Mouse (Mus musculus): ENCODE measurements around the gene Gdpd1. TPM values are rescaled to one million over a fixed set of nuclear protein-coding genes. Genes with fewer than 3 reads are reported as not detected.
A peak's percentile ranks its signal among the peaks of the same experiment; 100 is the strongest.

The Gdpd1 gene
- polyA plus RNA-seq, 1 experiment from 2014 or later = 157 TPM

DNA sequence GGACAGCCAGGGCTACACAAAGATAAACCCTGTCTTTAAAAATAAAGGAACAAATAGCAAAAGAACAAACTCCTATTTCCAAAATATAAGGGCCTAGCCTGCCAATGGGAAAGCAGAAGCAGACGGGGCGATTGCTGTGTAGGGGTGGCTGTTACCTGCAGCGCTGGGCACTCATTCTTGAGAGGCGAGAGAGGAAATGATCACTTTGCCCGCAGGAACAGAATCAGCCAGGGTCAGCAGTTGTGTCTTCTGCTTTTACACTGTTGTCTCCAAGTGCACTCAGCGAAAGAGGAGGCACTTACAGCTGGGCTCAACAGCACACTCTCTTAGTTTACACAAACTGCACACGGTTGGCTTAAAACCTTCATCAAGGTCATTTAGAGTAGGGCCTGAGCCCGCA is 54.4 kb downstream of the Gdpd1 start:
- no peak overlapping the region for H3K4me3 ChIP-seq (replicated peaks; ENCODE audit: low read length)
- no peak overlapping the region for H3K27ac ChIP-seq
- H3K4me1 ChIP-seq (replicated peaks; ENCODE audit: control insufficient read depth, insufficient read depth, low read length) = no peaks in the 10 kb centered on the region
- no peaks in the 10 kb centered on the region for H3K9me3 ChIP-seq (ENCODE audit: control insufficient read depth, low read length)
- H3K36me3 ChIP-seq (replicated peaks; ENCODE audit: control insufficient read depth, insufficient read depth) = no peaks in the 10 kb centered on the region
- H3K27me3 ChIP-seq (ENCODE audit: control insufficient read depth, insufficient read depth, low read length) = no peaks in the 10 kb centered on the region
- H3K4me2 ChIP-seq (replicated peaks) = no peak overlapping the region
- DNase-seq (ENCODE audit: low spot score) = no peak
- WGBS = 83% methylated on average over 8 of the region's 8 CpGs
- no peak for ATAC-seq (ENCODE audit: low FRiP score)
- H3K9ac ChIP-seq = no peak overlapping the region

DNA sequence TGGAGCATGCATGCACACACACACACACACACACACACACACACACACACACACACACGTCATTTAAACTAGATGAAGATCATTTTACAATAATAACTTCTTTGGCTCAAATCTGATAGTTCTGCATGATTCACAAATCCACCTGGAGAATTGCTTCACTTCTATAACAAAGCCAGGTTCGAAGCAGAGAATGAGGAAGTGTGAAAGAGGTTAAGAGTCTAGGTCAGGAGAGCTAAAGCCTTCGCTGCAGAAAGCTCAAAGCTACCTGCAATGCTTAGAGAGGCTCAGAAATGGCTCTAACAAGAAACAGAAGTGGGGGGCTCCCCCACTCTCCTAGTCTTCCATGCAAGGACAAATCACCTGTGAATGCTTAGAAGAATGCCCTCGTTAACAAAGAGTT is 55.8 kb downstream of the Gdpd1 start:
- 83% methylated on average over 4 of the region's 4 CpGs for WGBS
- DNase-seq (ENCODE audit: low spot score) (no peak), ATAC-seq (ENCODE audit: low FRiP score) (no peak)
- no peaks in the 10 kb centered on the region for H3K27me3 ChIP-seq (ENCODE audit: control insufficient read depth, insufficient read depth, low read length)
- H3K4me3 ChIP-seq (replicated peaks; ENCODE audit: low read length) = no peak overlapping the region
- no peak overlapping the region for H3K27ac ChIP-seq
- H3K9ac ChIP-seq = no peak overlapping the region
- no peak overlapping the region for H3K4me2 ChIP-seq (replicated peaks)
- H3K9me3 ChIP-seq (ENCODE audit: control insufficient read depth, low read length) = no peaks in the 10 kb centered on the region
- H3K4me1 ChIP-seq (replicated peaks; ENCODE audit: control insufficient read depth, insufficient read depth, low read length) = no peaks in the 10 kb centered on the region
- H3K36me3 ChIP-seq (replicated peaks; ENCODE audit: control insufficient read depth, insufficient read depth) = no peaks in the 10 kb centered on the region

GRCm38 (mm10) chr11:87015691-87016090 is 58.2 kb downstream of the Gdpd1 start:
- no peaks in the 10 kb centered on the region for H3K9me3 ChIP-seq (ENCODE audit: control insufficient read depth, low read length)
- DNase-seq (ENCODE audit: low spot score) (no peak), ATAC-seq (ENCODE audit: low FRiP score) (no peak)
- H3K27ac ChIP-seq = no peak overlapping the region
- 78% methylated on average over 3 of the region's 3 CpGs for WGBS
- no peaks in the 10 kb centered on the region for H3K4me1 ChIP-seq (replicated peaks; ENCODE audit: control insufficient read depth, insufficient read depth, low read length)
- no peaks in the 10 kb centered on the region for H3K36me3 ChIP-seq (replicated peaks; ENCODE audit: control insufficient read depth, insufficient read depth)
- H3K9ac ChIP-seq = no peak overlapping the region
- H3K27me3 ChIP-seq (ENCODE audit: control insufficient read depth, insufficient read depth, low read length) = no peaks in the 10 kb centered on the region
- no peak overlapping the region for H3K4me3 ChIP-seq (replicated peaks; ENCODE audit: low read length)
- no peak overlapping the region for H3K4me2 ChIP-seq (replicated peaks)

DNA sequence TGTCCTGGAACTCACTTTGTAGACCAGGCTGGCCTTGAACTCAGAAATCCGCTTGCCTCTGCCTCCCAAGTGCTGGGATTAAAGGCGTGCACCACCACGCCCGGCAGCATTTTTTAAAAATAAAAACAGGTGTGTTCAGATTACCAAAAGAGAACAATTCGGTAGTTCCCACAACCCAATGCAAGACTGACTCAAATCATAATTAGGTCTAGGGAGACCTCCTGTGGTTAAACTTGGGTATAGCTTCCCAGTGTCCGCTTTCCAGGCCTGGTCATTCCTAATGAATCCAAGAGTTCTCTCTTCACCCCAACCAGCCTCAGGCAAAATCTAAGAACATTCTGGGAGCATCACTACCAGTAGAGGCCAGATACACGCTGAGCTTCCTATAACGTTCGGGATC is 63.4 kb downstream of the Gdpd1 start:
- DNase-seq (ENCODE audit: low spot score) (peak; percentile 88), ATAC-seq (ENCODE audit: low FRiP score) (no peak)
- H3K27ac ChIP-seq = no peak overlapping the region
- no peak overlapping the region for H3K9ac ChIP-seq
- no peak overlapping the region for H3K4me2 ChIP-seq (replicated peaks)
- 0 out of 2 replicates have a peak, but pooled peaks cover 3% of the 10 kb centered on the region for H3K4me1 ChIP-seq (replicated peaks; ENCODE audit: control insufficient read depth, insufficient read depth, low read length)
- no peaks in the 10 kb centered on the region for H3K36me3 ChIP-seq (replicated peaks; ENCODE audit: control insufficient read depth, insufficient read depth)
- no peak overlapping the region for H3K4me3 ChIP-seq (replicated peaks; ENCODE audit: low read length)
- H3K27me3 ChIP-seq (ENCODE audit: control insufficient read depth, insufficient read depth, low read length) = no peaks in the 10 kb centered on the region
- no peaks in the 10 kb centered on the region for H3K9me3 ChIP-seq (ENCODE audit: control insufficient read depth, low read length)
- 29% methylated on average over 9 of the region's 9 CpGs for WGBS

DNA sequence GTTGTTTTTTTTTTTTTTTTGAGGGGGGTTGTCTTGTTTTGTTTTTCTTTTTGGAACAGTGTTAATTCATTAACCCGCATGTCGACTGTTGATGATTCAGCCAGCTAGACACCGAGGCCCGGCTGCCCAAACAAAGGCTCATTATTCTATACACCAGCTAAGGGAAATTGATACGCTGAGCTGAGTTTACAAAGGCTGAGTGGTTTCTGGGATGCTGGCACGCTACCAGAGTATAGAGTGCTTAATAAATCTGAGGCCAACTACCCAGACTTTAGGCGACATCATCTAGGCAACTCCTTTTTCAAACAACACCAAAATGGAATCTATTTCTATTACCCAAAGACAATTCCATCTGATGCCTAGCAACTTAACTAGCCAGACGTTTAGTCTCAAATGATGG is 66.5 kb downstream of the Gdpd1 start:
- no peak overlapping the region for H3K9ac ChIP-seq
- peak overlapping the region; percentile 3 for H3K27ac ChIP-seq
- H3K4me2 ChIP-seq (replicated peaks) = no peak overlapping the region
- 0 out of 2 replicates have a peak, but pooled peaks cover 3% of the 10 kb centered on the region for H3K4me1 ChIP-seq (replicated peaks; ENCODE audit: control insufficient read depth, insufficient read depth, low read length)
- peak; percentile 57 for DNase-seq (ENCODE audit: low spot score)
- no peak for ATAC-seq (ENCODE audit: low FRiP score)
- H3K36me3 ChIP-seq (replicated peaks; ENCODE audit: control insufficient read depth, insufficient read depth) = no peaks in the 10 kb centered on the region
- 11% methylated on average over 8 of the region's 8 CpGs for WGBS
- H3K4me3 ChIP-seq (replicated peaks; ENCODE audit: low read length) = no peak overlapping the region
- no peaks in the 10 kb centered on the region for H3K9me3 ChIP-seq (ENCODE audit: control insufficient read depth, low read length)
- H3K27me3 ChIP-seq (ENCODE audit: control insufficient read depth, insufficient read depth, low read length) = no peaks in the 10 kb centered on the region

- H3K4me2 ChIP-seq (replicated peaks) = no peak overlapping the region
- no peak overlapping the region for H3K4me3 ChIP-seq (replicated peaks; ENCODE audit: low read length)
- H3K4me1 ChIP-seq (replicated peaks; ENCODE audit: control insufficient read depth, insufficient read depth, low read length) = 0 out of 2 replicates have a peak, but pooled peaks cover 3% of the 10 kb centered on the region
- DNase-seq (ENCODE audit: low spot score) (no peak), ATAC-seq (ENCODE audit: low FRiP score) (no peak)
- no peaks in the 10 kb centered on the region for H3K27me3 ChIP-seq (ENCODE audit: control insufficient read depth, insufficient read depth, low read length)
- no peak overlapping the region for H3K9ac ChIP-seq
- 65% methylated on average over 12 of the region's 12 CpGs for WGBS
- no peak overlapping the region for H3K27ac ChIP-seq
- no peaks in the 10 kb centered on the region for H3K36me3 ChIP-seq (replicated peaks; ENCODE audit: control insufficient read depth, insufficient read depth)
- H3K9me3 ChIP-seq (ENCODE audit: control insufficient read depth, low read length) = no peaks in the 10 kb centered on the region
These were observed 68.7 kb downstream of the Gdpd1 start for GRCm38 (mm10) chr11:87004960-87005755.

DNA sequence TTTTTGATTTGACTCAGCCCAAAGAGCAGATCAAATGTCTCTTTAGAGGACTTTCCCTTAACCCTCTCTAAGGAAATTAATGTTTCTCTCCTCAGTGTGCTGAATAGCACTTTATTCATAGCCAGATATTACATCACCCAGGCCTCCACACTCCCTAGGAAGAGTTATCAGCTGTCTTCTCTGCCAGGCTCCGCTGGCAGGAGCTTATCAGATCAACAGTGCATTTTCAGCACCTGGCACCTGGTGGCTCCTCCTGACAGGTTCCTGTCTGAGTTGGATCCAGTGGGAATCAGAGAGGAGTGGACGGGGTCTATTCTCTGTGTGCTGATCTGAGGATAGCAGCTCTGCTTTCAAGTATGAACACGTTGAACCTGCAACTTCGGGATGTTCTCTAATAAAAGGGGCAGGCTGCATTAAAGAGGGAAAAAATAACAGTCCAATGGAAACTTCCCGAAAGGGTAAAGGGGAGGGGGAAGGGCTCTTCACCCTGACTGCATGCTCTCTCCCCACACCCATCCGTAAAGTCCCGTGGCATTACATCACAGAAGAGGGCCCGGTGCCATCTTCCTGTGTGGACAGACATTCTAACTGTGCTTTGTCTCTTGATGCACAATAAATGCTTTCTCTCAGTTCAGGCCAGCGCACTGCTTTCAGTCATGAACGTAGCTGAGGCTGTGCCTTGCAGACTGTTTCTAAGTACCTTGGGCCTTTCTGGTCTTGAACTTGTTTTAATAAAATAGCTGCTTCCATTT is 71.6 kb downstream of the Gdpd1 start:
- Histone ChIP-seq H3K36me3 (replicated peaks; ENCODE audit: control insufficient read depth, insufficient read depth) (no peaks in the 10 kb centered on the region), H3K9me3 (ENCODE audit: control insufficient read depth, low read length) (no peaks in the 10 kb centered on the region), H3K9ac (no peak overlapping the region), H3K27ac (no peak overlapping the region), H3K4me2 (replicated peaks) (no peak overlapping the region), H3K27me3 (ENCODE audit: control insufficient read depth, insufficient read depth, low read length) (no peaks in the 10 kb centered on the region), H3K4me1 (replicated peaks; ENCODE audit: control insufficient read depth, insufficient read depth, low read length) (no peaks in the 10 kb centered on the region), H3K4me3 (replicated peaks; ENCODE audit: low read length) (no peak overlapping the region)
- DNase-seq (ENCODE audit: low spot score) = no peak
- WGBS = 75% methylated on average over 10 of the region's 10 CpGs
- ATAC-seq (ENCODE audit: low FRiP score) = no peak

GRCm38 (mm10) chr11:87001217-87001616 is 72.6 kb downstream of the Gdpd1 start:
- no peak for DNase-seq (ENCODE audit: low spot score)
- Histone ChIP-seq H3K4me1 (replicated peaks; ENCODE audit: control insufficient read depth, insufficient read depth, low read length) (no peaks in the 10 kb centered on the region), H3K27ac (no peak overlapping the region), H3K9ac (no peak overlapping the region), H3K36me3 (replicated peaks; ENCODE audit: control insufficient read depth, insufficient read depth) (no peaks in the 10 kb centered on the region), H3K9me3 (ENCODE audit: control insufficient read depth, low read length) (no peaks in the 10 kb centered on the region), H3K4me3 (replicated peaks; ENCODE audit: low read length) (no peak overlapping the region), H3K27me3 (ENCODE audit: control insufficient read depth, insufficient read depth, low read length) (no peaks in the 10 kb centered on the region), H3K4me2 (replicated peaks) (no peak overlapping the region)
- ATAC-seq (ENCODE audit: low FRiP score) = no peak
- 87% methylated on average over 8 of the region's 8 CpGs for WGBS

GRCm38 (mm10) chr11:86996266-86996665 is 77.6 kb downstream of the Gdpd1 start:
- WGBS = 47% methylated on average over 2 of the region's 2 CpGs
- H3K4me3 ChIP-seq (replicated peaks; ENCODE audit: low read length) = no peak overlapping the region
- no peaks in the 10 kb centered on the region for H3K36me3 ChIP-seq (replicated peaks; ENCODE audit: control insufficient read depth, insufficient read depth)
- ATAC-seq (ENCODE audit: low FRiP score) (no peak), DNase-seq (ENCODE audit: low spot score) (no peak)
- H3K27ac ChIP-seq = peak overlapping the region; percentile 34; the same call in 1 of the 2 replicates
- peaks cover 16% of the 10 kb centered on the region for H3K4me1 ChIP-seq (replicated peaks; ENCODE audit: control insufficient read depth, insufficient read depth, low read length)
- no peak overlapping the region for H3K9ac ChIP-seq
- no peak overlapping the region for H3K4me2 ChIP-seq (replicated peaks)
- H3K9me3 ChIP-seq (ENCODE audit: control insufficient read depth, low read length) = no peaks in the 10 kb centered on the region
- H3K27me3 ChIP-seq (ENCODE audit: control insufficient read depth, insufficient read depth, low read length) = no peaks in the 10 kb centered on the region
